Mouse (Mus musculus): ENCODE data around the gene Ccdc154. TPM values are rescaled to one million over a fixed set of nuclear protein-coding genes. Genes with fewer than 3 reads are reported as not detected.

The Ccdc154 gene
- polyA plus RNA-seq, 1 experiment from 2014 or later = not detected

DNA sequence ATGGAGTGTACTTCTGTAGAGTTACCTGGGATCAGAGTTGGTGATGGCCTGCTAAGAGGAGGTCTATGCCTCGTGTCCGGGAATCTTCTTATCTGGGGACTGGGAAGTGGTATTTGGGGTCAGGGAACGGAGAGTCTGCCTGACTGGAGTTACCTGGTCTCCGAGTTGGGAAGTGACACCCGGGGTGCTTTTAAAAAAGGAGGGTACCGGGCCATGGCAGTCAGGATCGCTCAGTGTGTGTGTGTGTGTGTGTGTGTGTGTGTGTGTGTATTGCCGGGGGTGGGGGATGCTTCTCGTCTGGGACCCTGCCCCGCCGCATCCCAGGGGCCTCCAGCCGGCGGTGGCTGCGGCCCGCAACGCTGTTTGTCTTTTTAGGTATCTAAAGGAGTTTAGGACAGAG lies 26.8 kb downstream of the Ccdc154 start:
- Histone ChIP-seq H3K4me2 (replicated peaks; ENCODE audit: low read depth, low read length) (peak overlapping the region; percentile 65), H3K36me3 (ENCODE audit: control insufficient read depth, insufficient read depth, low read length) (peaks cover 11% of the 10 kb centered on the region), H3K9ac (ENCODE audit: low read depth, low read length) (peak overlapping the region; percentile 81), H3K27me3 (ENCODE audit: control insufficient read depth, insufficient read depth, low read length) (no peaks in the 10 kb centered on the region), H3K4me1 (ENCODE audit: control insufficient read depth, insufficient read depth, low read length) (peaks cover 22% of the 10 kb centered on the region; the same call in 1 of the 2 replicates), H3K27ac (ENCODE audit: low read depth, low read length) (no peak overlapping the region), H3K4me3 (ENCODE audit: low read length) (peak overlapping the region; percentile 64), H3K9me3 (ENCODE audit: control insufficient read depth, low read length) (no peaks in the 10 kb centered on the region)
- 2% methylated on average over 16 of the region's 16 CpGs for WGBS
- no peak for ATAC-seq (ENCODE audit: low FRiP score, low TSS enrichment)

DNA sequence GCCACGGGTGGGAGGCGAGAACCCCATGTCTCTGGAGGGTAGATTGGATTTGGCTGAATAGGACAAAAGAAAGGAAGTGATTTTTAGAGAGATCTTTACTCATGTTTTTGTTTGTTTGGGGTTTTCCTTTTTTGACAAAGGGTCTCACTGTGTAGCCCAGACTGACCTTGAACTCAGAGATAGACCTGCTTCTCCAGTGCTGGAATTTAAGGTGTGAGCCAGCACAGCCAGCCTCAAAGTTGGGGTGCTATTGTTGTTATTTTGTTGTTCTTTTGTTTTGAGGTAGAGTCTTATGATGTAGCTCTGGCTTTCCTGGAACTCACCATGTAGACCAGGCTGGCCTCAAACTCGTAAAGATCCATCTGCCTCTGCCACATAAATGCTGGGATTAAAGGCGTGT lies 40.1 kb downstream of the Ccdc154 start:
- Histone ChIP-seq H3K9ac (ENCODE audit: low read depth, low read length) (no peak overlapping the region), H3K27me3 (ENCODE audit: control insufficient read depth, insufficient read depth, low read length) (no peaks in the 10 kb centered on the region)
- WGBS = 89% methylated on average over 4 of the region's 4 CpGs

DNA sequence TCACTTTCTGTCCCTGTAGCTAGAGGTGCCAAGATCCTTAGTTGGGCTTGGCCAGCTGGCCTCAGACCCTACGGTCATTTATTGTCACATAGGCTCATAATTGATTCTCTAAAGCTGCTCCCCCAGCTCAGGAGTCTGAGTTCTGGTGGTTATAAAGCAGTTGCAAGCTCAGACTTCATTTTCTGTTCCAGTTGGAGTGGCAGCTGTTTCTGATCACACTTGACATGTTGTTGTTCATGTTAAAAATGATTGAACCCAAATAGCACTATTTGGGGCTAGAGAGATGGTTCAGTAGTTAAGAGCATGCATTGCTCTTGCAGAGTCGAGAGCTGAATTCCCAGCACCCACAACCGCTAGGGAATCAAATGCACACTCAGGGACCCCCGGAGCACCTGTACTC lies 47.7 kb downstream of the Ccdc154 start:
- H3K4me3 ChIP-seq (ENCODE audit: low read length) = no peak overlapping the region
- H3K27ac ChIP-seq (ENCODE audit: low read depth, low read length) = no peak overlapping the region
- no peaks in the 10 kb centered on the region for H3K9me3 ChIP-seq (ENCODE audit: control insufficient read depth, low read length)

More for the DNA sequence above, 40.1 kb downstream of the Ccdc154 start:
- Histone ChIP-seq H3K36me3 (ENCODE audit: control insufficient read depth, insufficient read depth, low read length) (peaks cover 50% of the 10 kb centered on the region), H3K4me2 (replicated peaks; ENCODE audit: low read depth, low read length) (no peak overlapping the region), H3K4me1 (ENCODE audit: control insufficient read depth, insufficient read depth, low read length) (no peaks in the 10 kb centered on the region), H3K4me3 (ENCODE audit: low read length) (no peak overlapping the region), H3K27ac (ENCODE audit: low read depth, low read length) (no peak overlapping the region), H3K9me3 (ENCODE audit: control insufficient read depth, low read length) (no peaks in the 10 kb centered on the region)
- ATAC-seq (ENCODE audit: low FRiP score, low TSS enrichment) = no peak

DNA sequence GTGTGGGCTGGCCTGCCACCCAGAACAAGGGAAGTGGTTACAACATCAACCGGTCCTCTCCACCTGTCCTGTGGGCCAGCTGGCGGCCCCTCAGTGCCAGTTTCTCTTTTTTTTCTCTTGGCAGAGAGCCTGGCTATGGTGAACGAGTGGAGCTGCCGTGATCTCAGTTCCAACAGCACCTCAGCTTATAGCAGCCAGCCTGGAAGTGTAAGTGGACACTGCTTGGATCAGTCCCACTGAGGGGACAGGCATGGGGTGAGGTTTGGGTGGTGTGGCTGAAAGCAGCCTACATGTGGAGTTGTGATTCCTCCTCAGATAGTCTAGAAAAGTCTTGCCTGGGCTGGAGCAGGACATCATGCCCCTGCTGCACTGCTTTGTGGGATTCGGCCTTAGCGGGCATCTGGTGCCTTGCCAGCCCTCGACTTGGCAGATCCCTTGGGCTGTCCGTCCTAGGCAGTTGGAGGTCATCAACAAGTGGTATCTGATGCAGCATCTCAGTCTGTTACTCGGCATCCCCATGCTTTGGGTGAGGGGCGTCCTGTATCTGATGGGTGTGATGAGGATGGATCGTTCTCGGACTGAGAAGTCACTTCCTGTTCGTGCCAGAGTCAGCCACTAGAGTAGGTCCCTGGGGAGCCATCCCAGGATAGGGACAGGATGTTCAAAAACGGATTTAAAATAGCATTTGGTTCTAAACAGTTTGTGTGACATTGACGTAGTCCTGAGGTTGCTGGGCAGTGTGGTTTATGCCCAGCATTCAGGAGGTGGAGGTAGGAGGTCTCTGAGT lies 48.6 kb downstream of the Ccdc154 start:
- Histone ChIP-seq H3K27me3 (ENCODE audit: control insufficient read depth, insufficient read depth, low read length) (no peaks in the 10 kb centered on the region), H3K4me1 (ENCODE audit: control insufficient read depth, insufficient read depth, low read length) (no peaks in the 10 kb centered on the region), H3K27ac (ENCODE audit: low read depth, low read length) (no peak overlapping the region), H3K9ac (ENCODE audit: low read depth, low read length) (no peak overlapping the region), H3K4me3 (ENCODE audit: low read length) (no peak overlapping the region), H3K4me2 (replicated peaks; ENCODE audit: low read depth, low read length) (no peak overlapping the region), H3K36me3 (ENCODE audit: control insufficient read depth, insufficient read depth, low read length) (peaks cover 77% of the 10 kb centered on the region), H3K9me3 (ENCODE audit: control insufficient read depth, low read length) (no peaks in the 10 kb centered on the region)
- WGBS = 86% methylated on average over 15 of the region's 15 CpGs
- ATAC-seq (ENCODE audit: low FRiP score, low TSS enrichment) = no peak

More for the DNA sequence above, 47.7 kb downstream of the Ccdc154 start:
- H3K4me2 ChIP-seq (replicated peaks; ENCODE audit: low read depth, low read length) = no peak overlapping the region
- peaks cover 77% of the 10 kb centered on the region for H3K36me3 ChIP-seq (ENCODE audit: control insufficient read depth, insufficient read depth, low read length)
- H3K4me1 ChIP-seq (ENCODE audit: control insufficient read depth, insufficient read depth, low read length) = no peaks in the 10 kb centered on the region
- 87% methylated on average over 4 of the region's 4 CpGs for WGBS
- no peaks in the 10 kb centered on the region for H3K27me3 ChIP-seq (ENCODE audit: control insufficient read depth, insufficient read depth, low read length)
- ATAC-seq (ENCODE audit: low FRiP score, low TSS enrichment) = no peak
- no peak overlapping the region for H3K9ac ChIP-seq (ENCODE audit: low read depth, low read length)

DNA sequence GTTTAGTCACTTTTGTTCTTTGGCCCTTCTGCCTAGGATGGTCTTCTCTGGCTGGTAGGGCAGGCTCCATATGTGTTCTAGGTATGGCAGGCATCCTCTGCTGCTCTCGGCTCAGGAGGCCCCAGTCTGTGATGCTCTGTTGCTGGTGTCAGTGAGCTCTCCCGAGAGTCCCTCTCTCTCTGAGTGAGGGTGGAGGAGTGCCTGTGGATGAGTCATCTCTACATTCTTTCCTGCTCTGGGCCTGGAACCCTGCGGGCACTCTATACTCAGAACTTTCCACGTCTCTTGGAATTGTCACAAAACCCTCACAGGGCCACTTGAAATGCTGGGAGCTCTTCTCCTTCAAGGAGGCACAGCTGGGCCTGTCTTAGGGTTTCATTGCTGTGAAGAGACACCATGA lies 49.4 kb downstream of the Ccdc154 start:
- 89% methylated on average over 4 of the region's 4 CpGs for WGBS
- no peak for ATAC-seq (ENCODE audit: low FRiP score, low TSS enrichment)
- H3K27me3 ChIP-seq (ENCODE audit: control insufficient read depth, insufficient read depth, low read length) = no peaks in the 10 kb centered on the region
- H3K9me3 ChIP-seq (ENCODE audit: control insufficient read depth, low read length) = no peaks in the 10 kb centered on the region
- H3K4me2 ChIP-seq (replicated peaks; ENCODE audit: low read depth, low read length) = no peak overlapping the region
- H3K4me1 ChIP-seq (ENCODE audit: control insufficient read depth, insufficient read depth, low read length) = no peaks in the 10 kb centered on the region
- H3K9ac ChIP-seq (ENCODE audit: low read depth, low read length) = no peak overlapping the region
- H3K36me3 ChIP-seq (ENCODE audit: control insufficient read depth, insufficient read depth, low read length) = peaks cover 78% of the 10 kb centered on the region
- H3K27ac ChIP-seq (ENCODE audit: low read depth, low read length) = no peak overlapping the region
- no peak overlapping the region for H3K4me3 ChIP-seq (ENCODE audit: low read length)

DNA sequence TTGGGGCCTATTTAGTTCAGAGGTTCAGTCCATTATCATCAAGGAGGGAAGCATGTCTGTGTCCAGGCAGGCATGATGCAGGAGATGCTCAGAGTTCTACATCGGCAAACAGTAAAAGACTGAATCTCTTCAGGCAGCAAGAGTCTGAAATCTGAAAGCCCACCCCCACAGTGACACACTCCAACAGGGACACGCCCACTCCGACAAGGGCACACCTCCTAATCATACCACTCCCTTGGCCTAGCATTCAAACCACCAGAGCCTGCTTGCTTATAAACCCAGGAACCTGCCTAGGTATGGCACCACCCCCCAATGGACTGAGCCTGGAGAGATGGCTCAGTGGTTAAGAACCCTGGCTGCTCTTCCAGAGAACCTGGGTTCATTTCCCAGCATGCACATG lies 53.2 kb downstream of the Ccdc154 start:
- H3K27me3 ChIP-seq (ENCODE audit: control insufficient read depth, insufficient read depth, low read length) = no peaks in the 10 kb centered on the region
- H3K4me2 ChIP-seq (replicated peaks; ENCODE audit: low read depth, low read length) = no peak overlapping the region
- H3K4me3 ChIP-seq (ENCODE audit: low read length) = no peak overlapping the region
- no peak overlapping the region for H3K9ac ChIP-seq (ENCODE audit: low read depth, low read length)
- no peak overlapping the region for H3K27ac ChIP-seq (ENCODE audit: low read depth, low read length)
- no peak for ATAC-seq (ENCODE audit: low FRiP score, low TSS enrichment)
- WGBS = 93% methylated on average over 3 of the region's 3 CpGs
- H3K4me1 ChIP-seq (ENCODE audit: control insufficient read depth, insufficient read depth, low read length) = no peaks in the 10 kb centered on the region
- peaks cover 61% of the 10 kb centered on the region for H3K36me3 ChIP-seq (ENCODE audit: control insufficient read depth, insufficient read depth, low read length)
- no peaks in the 10 kb centered on the region for H3K9me3 ChIP-seq (ENCODE audit: control insufficient read depth, low read length)

DNA sequence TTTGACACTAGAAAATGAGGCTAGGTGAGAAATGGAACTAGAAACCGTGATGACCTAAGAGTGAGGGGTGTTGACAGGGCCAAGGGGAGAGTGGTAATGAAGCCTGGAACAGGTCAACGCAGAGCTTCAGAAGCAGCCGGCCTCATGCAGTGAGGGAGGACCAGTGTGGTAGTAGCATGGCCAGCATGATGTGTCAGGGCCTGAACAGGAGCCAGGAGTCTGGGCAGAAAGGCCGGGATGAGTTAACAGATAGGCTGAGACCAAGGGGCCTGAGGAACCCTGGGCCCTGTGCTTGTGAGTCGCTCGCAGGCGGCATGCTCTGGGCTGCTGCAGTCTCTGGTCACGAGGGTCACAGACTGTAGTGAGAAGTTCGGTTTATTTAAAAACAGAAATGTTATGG lies 56.7 kb downstream of the Ccdc154 start:
- H3K4me2 ChIP-seq (replicated peaks; ENCODE audit: low read depth, low read length) = no peak overlapping the region
- no peak overlapping the region for H3K27ac ChIP-seq (ENCODE audit: low read depth, low read length)
- 90% methylated on average over 9 of the region's 9 CpGs for WGBS
- no peak overlapping the region for H3K4me3 ChIP-seq (ENCODE audit: low read length)
- H3K36me3 ChIP-seq (ENCODE audit: control insufficient read depth, insufficient read depth, low read length) = peaks cover 37% of the 10 kb centered on the region
- no peaks in the 10 kb centered on the region for H3K27me3 ChIP-seq (ENCODE audit: control insufficient read depth, insufficient read depth, low read length)
- peaks cover 6% of the 10 kb centered on the region; the same call in 1 of the 2 replicates for H3K4me1 ChIP-seq (ENCODE audit: control insufficient read depth, insufficient read depth, low read length)
- no peak for ATAC-seq (ENCODE audit: low FRiP score, low TSS enrichment)
- H3K9ac ChIP-seq (ENCODE audit: low read depth, low read length) = no peak overlapping the region
- H3K9me3 ChIP-seq (ENCODE audit: control insufficient read depth, low read length) = no peaks in the 10 kb centered on the region

DNA sequence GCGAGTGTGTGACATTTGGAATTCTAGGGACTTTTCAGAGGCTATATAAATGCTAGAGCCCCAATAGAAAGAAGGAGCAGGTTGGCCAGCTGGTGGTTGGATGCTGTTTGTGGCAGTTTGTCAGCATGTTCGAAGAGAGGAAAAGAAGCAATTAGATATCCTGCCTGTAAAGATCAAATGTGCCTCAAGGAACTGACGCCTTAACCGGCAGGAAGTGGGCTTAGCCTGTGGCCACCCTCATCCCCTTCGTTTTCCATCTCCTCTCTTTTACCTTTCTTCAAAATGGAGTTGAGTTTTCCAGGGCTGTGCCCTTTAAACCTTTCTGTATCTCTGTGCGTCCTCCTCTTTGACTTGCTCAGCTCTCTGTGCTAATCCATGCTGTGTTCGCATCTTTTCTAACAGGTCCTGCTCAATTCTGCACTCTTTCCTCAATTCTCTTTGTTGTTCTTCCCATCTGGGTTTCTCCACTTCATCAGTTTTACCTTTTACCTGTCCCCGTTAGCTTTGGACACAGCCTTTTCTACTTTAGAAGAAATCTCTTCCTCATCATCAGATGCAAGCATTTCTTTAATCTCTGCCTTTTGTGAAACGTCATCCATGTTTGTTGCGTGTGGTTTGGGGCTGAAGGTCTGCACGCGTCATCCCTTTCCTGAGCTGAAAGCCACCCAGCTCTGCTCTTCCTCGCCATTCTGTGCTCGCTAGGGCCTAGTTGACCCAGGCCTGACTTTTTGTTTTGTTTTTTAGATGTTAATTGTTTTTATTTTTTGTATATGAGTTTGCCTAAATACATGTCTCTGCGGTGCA lies 57.4 kb downstream of the Ccdc154 start:
- Histone ChIP-seq H3K4me2 (replicated peaks; ENCODE audit: low read depth, low read length) (no peak overlapping the region), H3K9ac (ENCODE audit: low read depth, low read length) (no peak overlapping the region), H3K4me3 (ENCODE audit: low read length) (no peak overlapping the region), H3K4me1 (ENCODE audit: control insufficient read depth, insufficient read depth, low read length) (peaks cover 6% of the 10 kb centered on the region; the same call in 1 of the 2 replicates), H3K36me3 (ENCODE audit: control insufficient read depth, insufficient read depth, low read length) (peaks cover 33% of the 10 kb centered on the region), H3K27ac (ENCODE audit: low read depth, low read length) (no peak overlapping the region), H3K27me3 (ENCODE audit: control insufficient read depth, insufficient read depth, low read length) (no peaks in the 10 kb centered on the region), H3K9me3 (ENCODE audit: control insufficient read depth, low read length) (no peaks in the 10 kb centered on the region)
- ATAC-seq (ENCODE audit: low FRiP score, low TSS enrichment) = no peak
- WGBS = 94% methylated on average over 15 of the region's 15 CpGs

DNA sequence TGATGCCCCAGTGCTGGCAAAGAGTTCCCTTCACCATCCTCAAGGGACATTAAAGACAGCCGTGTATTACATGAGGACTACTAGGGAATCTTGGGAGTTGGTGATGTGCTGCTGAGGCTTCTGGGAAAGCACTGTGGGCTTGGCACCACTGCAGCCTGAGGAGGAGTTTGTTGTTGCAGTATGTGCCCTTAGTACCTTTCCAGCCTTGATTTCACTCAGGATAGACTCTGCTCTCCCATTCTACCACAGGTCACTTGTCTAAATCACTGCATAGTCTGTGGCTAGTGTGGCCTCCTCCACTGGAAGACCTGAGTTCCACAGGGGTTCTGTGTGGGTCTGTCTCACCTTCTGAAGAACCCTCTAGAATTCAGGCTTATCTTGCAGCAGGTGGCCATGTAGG lies 58.5 kb downstream of the Ccdc154 start:
- no peak for ATAC-seq (ENCODE audit: low FRiP score, low TSS enrichment)
- Histone ChIP-seq H3K9ac (ENCODE audit: low read depth, low read length) (no peak overlapping the region), H3K4me1 (ENCODE audit: control insufficient read depth, insufficient read depth, low read length) (peaks cover 6% of the 10 kb centered on the region; the same call in 1 of the 2 replicates), H3K9me3 (ENCODE audit: control insufficient read depth, low read length) (no peaks in the 10 kb centered on the region), H3K27ac (ENCODE audit: low read depth, low read length) (no peak overlapping the region), H3K36me3 (ENCODE audit: control insufficient read depth, insufficient read depth, low read length) (peaks cover 24% of the 10 kb centered on the region), H3K4me3 (ENCODE audit: low read length) (no peak overlapping the region), H3K4me2 (replicated peaks; ENCODE audit: low read depth, low read length) (no peak overlapping the region), H3K27me3 (ENCODE audit: control insufficient read depth, insufficient read depth, low read length) (no peaks in the 10 kb centered on the region)
- WGBS = 95% methylated on average over 1 of the region's 1 CpGs
